Mouse (Mus musculus) urinary bladder, postnatal 4 days (tissue): ENCODE measurements around the gene Ptpro.
"Not testable (repeated sequence)": the region's sequence is repeated elsewhere in the genome, so short reads cannot be mapped to it uniquely, and the experiment has no call there.

Experiments used
- DNase-seq, 2 experiments: peaks; one replicate each; pipeline ENCODE4 v3.0.0; 2021 to 2022; ENCODE audit warnings: low spot score in 2 of 2

The Ptpro gene

DNA sequence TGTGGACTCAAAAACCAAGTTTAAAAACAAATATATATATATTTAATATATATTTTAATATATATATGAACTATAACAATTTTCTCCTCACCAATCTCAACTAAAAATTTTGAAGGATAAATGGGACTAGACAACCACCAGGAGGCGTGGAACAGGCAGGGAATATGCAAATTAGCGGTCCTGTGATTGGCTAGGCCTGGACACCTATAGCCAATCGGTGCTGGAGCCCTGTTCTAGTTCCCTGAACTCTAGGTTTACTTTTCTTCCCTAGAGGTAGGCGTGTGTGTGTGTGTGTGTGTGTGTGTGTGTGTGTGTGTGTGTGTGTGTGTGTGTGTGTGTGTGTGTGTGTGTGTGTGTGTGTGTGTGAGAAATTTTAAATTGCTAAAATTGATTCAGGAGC is 134.8 kb downstream of the Ptpro start:
- no peak for DNase-seq

DNA sequence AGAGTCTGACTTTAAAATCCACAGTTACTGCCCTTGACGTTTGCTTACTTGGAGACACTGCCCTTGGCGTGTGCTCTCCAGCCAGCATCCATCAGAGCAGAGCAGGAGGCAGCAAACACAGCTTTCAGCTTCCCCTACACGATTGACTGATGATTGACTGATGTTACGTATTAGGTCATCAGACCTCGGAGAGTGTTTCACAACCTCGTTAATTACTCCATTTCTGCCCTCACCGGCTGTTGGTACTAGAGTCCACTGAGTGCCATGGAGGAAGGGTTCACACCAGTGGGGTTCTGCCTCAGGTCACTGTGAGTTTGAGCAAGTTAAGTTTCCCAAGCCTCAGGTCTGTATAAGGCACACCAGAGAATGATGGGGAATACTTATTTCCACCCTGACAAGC is 143.0 kb downstream of the Ptpro start:
- DNase-seq = no peak

DNA sequence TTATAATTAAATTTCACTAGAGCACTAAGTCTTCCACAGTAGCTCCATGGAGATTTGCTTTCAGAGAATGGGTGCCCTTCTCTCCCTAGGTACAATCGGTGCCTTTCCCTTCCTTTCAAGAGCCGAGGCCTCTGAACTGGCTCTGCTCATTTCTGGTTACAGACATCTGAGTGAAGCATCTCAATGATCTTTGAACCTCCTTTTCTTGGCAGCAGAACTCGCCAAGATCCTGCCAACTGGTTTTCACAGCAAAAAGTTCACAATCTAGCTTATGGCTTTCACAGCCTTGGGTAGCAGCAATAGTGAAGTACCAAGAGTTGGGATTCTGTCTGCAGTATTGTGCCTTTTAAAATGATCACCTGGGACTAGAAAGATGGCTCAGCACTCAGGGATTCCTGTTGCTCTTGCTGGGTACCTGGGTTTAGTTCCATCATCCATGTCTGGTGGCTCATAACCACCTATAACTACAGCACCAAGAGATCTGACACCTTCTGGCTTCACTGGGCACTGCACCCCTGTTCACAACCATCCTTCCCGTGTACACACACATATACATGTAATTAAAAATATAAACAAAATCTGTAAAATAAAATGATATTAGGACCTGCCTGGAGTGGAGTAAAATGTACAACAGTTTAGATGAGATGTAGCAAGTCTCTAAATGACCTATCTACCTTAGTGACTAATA is 144.1 kb downstream of the Ptpro start:
- no peak for DNase-seq

DNA sequence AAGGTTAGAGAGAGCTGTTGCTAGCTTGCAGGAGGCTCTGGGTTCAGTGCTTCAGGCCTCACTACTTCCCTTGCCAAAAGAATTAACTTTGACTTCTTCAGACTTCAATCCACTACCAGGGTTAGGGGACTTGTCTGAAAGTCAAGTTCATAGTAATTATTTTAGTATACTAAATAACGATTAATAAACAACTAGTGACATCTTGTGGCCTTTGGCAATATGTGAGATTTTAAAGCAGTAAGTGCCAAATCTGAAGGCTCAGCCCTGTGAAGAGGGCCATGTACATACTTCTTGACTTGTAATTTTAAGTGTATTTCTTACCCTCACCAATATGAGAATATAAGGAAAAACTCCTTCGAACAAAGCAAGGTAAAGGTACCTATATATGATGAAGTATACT is 145.2 kb downstream of the Ptpro start:
- no peak for DNase-seq

DNA sequence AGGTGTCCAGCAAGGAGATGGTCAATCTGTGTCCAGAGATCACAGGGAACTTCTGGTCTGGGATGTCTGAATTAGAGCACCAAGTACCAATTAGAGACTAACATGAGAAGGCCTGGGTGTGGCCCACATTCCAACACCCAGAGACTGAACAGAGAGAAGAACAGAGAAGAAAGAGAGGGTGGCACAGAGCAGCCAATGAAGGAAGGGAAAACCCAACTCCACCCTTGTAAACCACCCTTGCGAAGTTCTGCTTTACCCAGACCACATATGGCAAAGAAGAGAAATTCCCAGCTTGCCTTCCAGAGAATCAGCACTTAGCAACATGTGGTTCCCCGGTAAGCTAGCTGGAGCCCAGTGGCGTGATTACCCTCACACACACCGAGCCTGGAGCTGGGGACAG is 152.1 kb downstream of the Ptpro start:
- DNase-seq = no peak

DNA sequence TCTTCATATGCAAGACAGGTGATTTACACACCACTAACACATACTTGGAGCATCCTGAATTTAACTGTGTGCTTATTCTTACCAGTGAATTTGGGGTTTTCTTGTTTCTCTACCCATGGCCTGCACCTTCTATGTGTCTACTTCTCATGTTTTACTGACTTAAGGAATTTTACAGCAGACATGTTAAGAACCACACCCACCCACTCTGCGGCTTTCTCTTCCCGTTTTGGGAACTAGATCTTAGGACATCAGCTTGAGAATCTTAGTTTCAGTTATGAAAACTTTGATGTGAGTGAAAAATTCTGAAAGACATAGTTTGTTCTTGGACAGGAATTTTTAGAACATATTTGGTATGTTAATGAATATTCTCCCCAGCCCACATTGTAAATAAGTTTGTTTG is 153.6 kb downstream of the Ptpro start:
- DNase-seq = no peak

DNA sequence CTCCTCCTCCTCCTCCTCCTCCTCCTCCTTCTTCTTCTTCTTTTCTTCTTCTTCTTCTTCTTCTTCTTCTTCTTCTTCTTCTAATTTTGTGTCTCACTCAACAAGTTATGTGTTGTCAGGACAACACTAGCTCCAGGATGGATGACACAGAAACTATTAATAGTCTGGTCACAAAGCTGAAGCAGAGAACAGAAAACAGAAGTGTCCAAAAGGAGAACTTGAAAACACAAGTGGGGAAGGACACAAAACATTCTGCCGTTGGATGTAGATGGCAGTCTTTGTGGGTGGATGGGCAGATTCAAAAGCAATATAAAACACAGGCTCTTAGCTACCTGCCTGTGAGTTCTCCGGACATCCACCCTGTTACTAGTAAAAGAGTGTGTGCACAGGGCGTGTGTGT is 158.4 kb downstream of the Ptpro start:
- no peak for DNase-seq

DNA sequence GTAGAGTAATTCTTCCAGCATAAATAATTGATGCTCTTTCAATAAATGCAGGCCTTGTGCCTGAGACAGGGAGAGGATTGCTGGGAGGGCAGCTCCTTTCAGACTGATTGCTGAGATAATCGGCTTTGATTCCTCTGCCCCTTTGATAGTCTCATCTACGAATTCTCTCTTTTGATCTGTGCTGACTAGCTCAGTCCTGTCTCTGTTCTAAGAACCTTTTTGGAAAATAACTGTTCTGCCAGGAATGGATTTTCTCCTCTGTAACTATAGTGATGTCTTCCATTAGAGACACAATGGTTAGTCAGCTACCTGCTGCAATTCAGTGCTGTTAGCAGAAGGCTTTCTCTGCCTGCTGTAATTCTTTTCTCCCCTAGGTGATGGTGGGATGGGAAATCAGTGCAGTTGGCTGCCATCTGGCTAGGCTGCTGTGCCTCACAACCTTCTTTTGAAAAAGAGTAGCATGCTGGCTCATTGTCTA is 159.8 kb downstream of the Ptpro start:
- DNase-seq = no peak

DNA sequence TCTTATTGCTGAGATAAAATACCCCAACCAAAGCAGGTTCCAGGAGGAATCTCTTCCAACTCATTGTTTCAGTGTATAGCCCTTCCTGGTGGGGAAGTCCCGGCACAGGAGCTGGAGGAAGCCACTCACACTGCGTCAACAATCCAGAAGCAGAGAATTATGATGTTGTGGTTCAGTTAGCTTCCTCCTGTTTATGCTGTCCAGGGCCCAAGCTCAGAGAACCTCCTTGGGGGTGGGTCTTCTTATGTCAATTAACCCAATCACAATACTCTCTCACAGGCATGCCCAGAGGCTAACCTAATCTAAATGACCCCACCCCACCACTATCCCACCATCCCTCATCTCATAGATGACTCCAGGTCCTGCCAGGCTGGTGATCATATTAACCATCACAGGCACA is 160.9 kb downstream of the Ptpro start:
- DNase-seq = no peak

DNA sequence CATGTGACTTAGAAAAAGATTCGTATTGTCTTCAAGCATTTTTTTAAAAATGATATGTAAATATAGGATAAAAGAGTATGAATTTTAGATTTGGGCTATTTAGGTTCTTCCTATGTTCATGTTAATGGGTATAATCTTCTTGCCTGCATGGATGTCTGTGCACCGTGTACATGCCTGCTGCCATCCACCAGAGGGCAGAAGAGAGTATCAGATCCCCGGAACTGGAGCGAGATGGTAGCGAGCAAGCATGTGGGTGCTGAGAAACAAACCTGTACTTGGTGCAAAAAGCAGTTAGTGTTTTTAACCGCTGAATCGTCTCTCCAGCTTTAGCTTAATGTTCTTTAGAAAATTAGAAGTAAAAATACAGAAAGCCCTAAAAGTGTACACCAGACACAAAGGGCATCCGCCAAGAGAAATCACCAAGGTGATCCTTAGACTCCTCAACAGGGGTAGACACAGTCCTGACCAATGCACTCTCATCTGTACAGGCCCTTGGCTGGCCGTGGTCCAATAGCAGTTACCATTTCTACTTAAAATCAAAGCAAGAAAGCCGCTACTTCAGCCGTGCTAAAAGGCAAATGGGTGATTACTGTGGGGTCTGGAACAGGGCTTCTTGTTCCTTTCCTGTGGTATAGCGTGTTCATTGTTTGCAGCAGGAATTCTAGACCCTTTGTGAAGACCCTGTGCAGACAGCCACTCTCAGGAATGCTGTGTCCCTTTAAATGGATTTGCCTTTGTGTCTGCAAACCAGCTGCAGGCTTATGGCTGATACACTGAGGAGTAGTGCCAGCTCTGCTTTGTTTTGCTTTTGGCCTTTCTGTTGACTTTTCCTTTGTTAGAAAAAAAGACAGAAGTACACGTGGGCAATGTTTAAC is 162.6 kb downstream of the Ptpro start:
- DNase-seq = no peak

DNA sequence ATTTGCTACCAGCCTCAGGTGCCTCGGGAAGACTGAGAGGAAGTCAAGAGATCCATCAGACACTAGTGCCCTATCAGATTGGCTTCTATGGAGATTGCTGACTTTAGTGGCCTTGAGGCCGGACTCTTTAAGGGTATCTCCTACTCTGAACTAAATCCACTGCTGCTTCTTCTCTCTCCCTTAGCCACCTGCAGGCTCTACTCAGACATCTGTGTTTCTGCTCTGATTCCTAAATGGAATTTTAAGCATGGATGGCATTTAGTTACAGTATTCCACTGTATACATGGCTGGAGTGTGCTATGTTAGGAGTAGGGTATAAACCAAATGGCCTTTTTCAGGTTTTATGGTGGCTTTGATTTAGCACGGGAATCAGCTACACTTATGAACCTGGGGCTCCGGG is 170.7 kb downstream of the Ptpro start:
- DNase-seq = no peak

DNA sequence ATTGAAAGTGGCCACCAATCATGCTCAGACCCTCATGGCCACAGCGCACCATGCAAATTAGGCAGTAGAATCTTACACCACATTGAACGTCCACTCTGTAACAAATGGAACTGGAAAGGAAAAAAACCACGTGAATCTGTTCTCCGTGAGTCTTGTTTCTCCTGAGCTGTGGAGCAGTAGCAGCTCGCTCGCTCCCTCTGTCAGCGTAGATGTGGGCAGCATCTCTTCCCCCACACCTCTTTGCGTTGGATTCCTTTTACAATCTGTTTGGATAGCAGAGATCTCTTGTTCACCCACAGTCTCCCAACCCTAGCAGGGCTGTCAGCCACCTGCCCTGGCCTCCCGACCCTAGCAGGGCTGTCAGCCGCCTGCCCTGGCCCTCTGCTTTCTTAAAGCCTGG is 171.7 kb downstream of the Ptpro start:
- DNase-seq = no peak

DNA sequence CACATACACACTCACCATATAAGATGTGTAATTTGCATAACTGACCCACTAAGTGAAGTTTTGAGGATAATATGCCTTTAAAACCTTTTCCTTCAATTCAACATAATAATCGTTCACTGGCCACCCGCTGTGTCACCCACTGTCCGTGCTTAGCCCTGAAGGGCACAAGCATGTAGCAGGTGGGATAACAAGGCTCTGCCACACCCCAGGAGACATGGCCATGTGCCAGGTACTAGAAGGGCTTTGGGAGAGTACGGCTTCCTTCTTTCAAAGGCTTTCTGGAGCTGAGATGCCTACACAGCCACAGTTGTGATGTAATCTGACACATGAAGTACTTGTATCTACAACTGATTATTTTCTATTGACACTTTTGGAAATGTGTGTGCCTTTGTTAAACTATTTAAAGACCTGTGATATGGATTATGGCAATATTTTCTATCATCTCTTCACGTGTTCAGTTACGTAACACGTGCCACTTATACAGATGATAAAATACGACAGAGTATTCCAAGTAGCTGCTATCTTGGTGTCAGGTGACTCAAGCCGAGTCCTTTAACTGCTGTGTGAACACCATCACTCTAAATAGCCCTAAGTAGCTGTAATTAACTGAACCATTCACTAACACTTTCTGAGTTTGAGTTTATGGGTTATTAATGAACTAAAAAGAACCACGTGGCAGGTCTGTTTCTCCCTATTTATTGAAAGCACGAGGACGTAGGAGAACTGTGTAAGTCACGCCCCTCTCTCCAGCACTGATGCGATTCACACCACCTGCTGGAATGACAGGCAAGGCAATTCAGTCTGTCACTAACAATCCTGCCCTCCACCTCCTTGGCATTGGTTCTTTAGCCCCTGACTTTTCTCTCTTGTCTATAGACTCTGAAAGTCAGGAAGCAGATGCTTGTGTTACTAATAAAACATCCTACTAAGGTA is 173.6 kb downstream of the Ptpro start:
- no peak for DNase-seq

DNA sequence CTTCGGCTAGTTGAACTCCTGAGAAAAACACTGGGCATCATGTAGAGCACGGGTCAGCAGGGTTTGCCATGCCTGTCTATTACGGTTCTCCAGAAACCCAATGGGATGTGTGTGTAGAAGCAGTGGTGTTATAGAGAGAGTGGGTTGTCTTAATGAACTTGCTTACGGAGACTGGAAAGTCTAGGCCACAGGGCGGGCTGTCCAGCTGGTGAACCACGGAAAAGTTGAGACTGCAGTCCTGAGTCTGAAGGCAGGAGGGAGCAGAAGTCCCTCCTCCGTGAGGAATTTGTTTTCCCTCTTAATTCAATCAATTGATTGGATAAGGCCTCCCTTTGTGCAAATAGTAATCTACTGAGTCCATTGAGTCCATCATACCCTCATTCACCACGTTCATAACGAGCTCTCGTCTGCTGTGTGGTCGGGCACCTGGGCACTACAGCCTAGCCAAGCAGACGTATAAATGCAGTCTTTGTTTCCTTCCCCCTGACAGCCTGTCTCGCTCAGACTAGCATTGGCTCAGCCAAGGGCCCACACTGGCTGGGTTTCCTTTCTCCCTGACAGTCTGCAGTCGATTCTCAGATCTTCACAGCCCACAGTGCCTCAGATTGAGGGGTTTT is 181.5 kb downstream of the Ptpro start:
- no peak for DNase-seq

DNA sequence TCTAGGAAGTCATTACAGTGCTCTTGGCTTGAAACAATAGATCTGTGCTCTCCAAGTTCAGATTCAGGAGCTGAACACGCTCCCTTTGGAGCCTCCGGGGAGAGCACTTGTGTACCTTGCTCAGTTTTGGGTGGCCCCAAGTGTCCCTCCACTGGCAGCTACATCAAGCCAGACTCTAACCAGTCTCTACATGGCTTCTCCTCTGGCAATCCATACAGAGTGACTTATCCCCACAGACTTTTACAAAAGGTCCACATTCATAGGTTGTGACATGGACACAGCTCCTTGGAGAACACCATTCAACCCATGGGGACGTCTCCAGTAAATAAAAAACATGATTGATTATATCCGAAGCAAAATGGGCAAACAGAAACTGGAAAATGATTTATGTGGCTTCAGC is 185.4 kb downstream of the Ptpro start:
- no peak for DNase-seq

DNA sequence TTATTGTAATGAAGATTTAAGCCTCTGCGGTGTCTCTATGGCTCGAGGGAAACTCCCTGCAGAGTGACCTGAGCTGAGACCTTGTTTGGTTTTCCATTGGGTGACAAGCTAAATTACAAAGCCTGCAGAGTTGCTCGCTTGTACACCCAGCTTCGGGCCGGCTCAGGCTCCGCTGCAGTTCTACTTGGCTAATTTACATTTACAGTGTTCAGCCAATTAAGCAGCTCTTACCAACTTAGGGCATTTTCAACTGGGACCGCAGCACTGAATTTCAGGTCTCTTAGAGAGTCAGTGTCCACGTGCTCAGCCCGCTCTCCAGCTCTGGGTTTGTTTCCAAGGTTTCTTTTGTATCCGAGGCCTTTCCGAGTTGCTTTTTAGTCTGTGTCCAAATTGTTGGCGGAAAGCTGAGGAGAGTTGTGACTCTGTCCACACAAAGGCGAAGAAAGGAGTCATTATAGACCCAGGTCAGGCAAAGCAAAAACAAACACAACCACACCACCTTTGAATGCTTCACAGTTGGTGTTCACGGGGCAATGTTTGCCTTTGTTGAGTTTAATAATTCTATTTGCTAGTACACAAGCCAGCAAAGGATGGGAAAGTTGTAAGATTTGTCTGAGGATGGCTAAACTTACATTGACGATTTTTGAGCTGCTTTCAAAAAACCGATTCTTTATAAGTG is 185.9 kb downstream of the Ptpro start:
- DNase-seq = no peak

DNA sequence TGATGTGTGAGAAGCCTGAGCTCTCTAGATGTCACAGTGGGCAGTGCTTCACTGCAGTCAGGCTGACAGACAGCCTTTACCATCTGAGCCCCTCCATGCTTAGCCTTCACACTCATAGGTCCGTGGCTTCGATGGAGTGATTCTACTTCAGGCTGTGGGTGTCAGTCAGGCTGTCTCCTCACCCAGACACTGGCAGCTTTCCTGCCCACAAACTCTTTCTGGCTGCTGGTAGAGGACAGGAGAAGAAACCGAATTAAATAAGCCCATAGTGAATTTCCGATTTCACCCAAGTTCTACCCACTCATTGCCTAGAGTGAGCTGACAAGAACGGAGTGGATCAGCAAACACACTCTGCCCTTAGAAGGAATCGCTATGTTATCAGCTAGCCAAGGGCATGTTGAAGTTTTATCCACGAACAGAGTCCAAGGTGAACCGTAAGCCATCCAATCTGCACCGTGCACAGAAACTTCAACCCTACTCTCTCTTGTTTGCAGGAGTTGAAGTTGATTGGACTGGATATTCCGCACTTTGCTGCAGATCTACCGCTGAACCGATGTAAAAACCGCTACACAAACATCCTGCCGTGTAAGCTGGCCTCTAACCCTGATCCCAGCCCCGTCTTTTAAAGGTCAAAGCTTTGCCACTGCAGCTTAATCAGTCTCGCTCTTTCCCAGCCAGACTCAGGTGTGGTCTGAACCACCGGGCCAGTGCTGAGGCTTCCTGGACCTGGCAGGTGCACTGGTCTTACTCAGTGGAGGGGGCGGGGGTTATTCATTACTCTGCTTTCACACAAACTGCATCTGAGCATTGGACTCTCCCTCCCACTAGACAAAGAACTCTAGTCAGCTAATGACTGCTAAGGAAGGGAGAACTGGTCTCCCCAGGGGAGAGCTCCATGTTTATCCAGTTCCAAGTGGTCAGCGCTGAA is 188.7 kb downstream of the Ptpro start:
- DNase-seq = no peak

DNA sequence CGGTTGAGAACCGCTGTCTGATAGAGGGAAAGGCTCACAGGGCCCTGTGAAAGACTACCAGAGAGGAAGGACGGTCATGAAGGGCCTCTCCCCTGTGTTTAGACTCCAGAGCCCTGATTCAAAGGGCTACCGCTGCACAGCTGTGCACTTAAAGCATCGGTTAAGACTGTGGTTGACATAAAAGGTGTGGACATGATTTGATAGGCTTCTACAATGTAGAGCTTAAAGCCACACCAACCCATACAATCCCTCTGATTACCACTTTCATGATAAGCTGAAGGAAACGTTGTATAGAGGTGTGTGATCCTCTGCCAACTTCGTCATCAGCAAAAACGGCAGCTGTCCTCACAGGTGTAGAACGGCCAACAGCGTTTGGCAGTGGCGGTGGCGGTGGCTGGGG is 191.0 kb downstream of the Ptpro start:
- DNase-seq = no peak

DNA sequence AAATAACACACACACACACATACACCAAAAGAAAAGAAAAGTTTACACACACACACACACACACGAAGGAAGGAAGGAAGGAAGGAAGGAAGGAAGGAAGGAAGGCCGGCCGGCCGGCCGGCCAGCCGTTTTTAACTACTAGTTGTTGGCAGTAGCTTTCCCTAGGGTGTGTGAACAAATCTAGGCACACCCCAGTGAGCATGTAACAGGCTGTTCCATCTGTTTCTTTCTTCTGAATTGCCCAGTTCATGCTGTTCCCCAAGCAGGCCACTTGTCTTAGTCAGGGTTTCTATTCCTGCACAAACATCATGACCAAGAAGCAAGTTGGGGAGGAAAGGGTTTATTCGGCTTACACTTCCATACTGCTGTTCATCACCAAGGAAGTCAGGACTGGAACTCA is 194.0 kb downstream of the Ptpro start:
- DNase-seq = not testable (repeated sequence)

DNA sequence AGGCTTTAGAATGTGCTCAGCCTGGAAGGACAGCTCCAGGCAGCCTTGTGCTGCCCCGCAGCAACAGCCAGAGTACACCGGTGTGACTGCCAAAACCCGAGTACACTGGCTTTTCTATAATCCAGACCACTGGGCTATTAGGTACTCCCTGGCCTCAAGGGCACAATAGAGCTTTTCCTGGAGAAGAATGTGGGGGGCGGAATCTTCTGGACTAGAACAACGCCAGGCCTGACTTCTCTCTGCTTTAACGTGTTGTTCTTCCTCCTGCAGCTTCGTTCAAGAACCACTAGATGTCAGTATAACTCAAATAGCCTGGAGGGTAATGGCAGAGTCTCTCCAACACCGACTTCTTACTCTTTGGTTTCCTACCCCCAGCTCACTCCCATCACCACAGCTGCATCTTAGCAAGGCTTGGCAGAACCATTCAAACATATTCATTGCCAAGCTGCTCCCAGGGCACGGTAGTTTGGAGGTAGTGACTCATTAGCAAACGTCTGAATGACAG is 203.5 kb downstream of the Ptpro start:
- DNase-seq = peak in 1 of 2 experiments; percentile 42
